Mouse (Mus musculus) adrenal gland, adult 10 weeks (tissue): ENCODE measurements around the gene Magea10. TPM values are rescaled to one million over a fixed set of nuclear protein-coding genes. Genes with fewer than 3 reads are reported as not detected.

ENCODE experiments used
- polyA plus RNA-seq: library from polyadenylated mRNA; stranded (reverse); fragments of 350-450 nt; fragmentation: Illumina TruSeq; extraction: RNeasy Lipid Tissue Mini Kit (QIAGEN cat#74804); gene quantifications from one replicate; pipeline ENCODE4 v1.2.3, GENCODE M21; 2014; ENCODE audit warnings: low read depth, low replicate concordance

Gene Magea10
- not detected for polyA plus RNA-seq

GRCm38 (mm10) chrX:72386758-72387157, at the start of gene Magea10:
Magea10 (minus strand) TSS chrX:72386858.

Other genes with a start within 250 kb of the Magea10 start
- not detected for gene Magea4, start 164.8 kb downstream of the Magea10 start, polyA plus RNA-seq
- 0.82 TPM for gene Gabre, start 112.1 kb downstream of the Magea10 start, polyA plus RNA-seq